Mouse (Mus musculus): ENCODE measurements around the gene Mxd1. TPM values are rescaled to one million over a fixed set of nuclear protein-coding genes. Genes with fewer than 3 reads are reported as not detected.

Mxd1 gene
- total RNA-seq, 2 experiments from 2014 or later, result 7.8 to 8.0 TPM

GRCm38 (mm10) chr6:86654270-86654916 is 14.6 kb downstream of the Mxd1 start:
- DNase-seq, result no peak
- intact Hi-C loops (cut with DNase I), result no loop called here

DNA sequence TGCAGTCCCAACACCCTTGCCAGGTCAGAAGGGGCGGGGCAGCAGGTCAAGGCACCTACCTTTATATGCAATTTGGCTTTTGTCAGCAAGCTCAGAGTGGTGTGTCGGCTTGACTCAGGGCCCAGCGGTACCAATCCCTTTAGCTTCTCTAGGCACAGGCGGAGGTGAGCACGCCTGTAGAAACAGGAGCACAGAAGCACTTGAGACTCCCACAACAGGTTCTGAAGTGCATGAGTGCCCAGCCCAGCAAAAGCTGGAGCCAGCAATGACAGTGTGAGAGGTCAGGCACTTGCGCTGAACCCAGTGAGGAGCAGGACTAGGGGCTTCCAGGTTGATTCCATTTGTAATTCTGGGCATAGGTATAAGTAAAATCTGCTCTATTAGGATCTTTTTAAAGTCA is 15.9 kb downstream of the Mxd1 start:
- DNase-seq, result no peak

DNA sequence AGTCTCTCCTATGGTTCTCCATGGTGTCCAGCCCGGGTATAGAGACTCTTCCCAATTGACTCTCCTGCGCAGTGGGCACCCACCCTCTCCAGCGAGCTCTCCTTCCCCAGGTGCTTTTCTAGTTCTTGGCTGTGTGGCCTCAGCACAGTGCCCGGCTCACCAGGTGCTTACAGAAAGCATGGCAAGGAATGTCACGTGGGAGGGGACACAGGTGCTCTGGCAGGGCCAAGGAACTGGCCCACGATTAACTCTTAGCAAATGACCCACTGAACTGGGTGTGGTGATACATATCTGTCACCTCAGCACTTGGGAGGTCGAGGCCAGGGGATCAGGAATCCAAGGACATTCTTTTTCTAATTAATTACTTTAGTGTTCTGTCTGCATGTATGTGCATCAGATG is 22.8 kb downstream of the Mxd1 start:
- intact Hi-C loops (cut with DNase I), result no loop called here
- DNase-seq, result no peak

More for the DNA sequence above, 15.9 kb downstream of the Mxd1 start:
- intact Hi-C loops (cut with DNase I), result no loop called here

DNA sequence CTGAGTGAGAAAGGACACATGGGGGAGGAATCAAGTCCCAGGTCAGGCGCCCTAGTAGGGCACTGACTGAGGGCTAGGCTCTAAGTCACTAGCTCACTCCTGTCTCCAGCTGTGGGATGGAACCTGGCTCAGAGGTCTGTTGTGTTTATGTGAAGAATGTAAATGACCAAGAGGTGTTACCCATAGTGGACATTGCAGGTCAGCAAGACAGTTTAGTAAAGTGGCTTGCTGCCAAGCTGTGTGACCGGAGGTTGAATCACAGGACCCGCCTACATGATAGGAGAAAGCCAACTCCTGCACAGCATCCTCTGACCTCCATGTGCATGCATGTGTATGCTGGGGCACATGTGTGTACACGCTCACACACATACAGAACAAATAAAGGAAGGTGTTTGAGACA is 23.4 kb downstream of the Mxd1 start:
- DNase-seq, result no peak
- intact Hi-C loops (cut with DNase I), result no loop called here

DNA sequence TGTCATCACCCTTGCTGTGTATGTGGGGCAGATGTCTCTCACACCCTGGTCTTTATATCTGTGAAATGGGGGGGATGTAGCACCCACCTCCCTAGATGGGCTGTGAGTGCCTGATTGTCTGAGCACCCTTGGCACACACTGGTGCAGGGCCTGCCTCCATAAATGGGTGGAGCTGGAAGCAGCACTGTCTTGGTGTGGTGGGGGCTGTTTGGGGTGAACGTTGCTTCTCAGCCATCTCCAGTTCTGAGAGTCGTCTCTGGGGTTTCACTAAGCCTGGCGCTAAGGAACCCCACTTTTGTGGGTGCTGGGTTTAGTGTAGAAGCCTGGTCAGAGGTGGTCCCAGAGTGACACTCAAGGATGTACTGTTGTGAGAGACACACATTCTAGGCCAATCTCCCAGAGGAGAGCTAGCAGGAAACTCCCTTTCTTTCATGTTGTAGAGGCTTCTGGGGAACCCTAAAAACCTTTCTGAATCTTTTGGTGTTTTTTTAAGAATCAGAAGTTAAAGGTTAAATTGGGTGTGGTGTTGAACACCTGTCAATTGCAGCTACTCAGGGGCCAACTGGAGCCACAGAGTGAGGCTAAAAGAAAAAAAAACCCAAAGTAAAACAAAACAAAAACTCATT is 24.1 kb downstream of the Mxd1 start:
- intact Hi-C loops (cut with DNase I), result no loop called here
- no peak for DNase-seq

DNA sequence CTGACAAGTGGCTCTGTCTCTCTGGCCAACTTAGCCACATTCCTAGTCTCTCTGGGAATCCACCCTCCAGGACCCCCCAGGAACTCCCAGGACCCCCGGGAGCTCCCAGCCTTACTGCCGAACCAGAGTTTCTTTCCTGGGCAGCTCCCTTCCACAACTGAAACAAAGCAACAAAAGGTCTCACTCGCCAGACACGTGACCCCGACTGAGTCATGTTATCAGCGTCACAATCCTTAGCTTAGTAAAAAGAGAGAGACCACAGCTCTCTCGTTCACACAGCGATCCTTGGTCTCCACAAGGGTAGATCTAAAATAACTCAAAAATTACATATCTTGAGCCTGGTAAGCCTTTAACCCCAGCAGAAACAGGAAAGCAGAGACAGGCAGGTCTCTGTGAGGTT is 27.2 kb downstream of the Mxd1 start:
- DNase-seq, result no peak
- intact Hi-C loops (cut with DNase I), result no loop called here

DNA sequence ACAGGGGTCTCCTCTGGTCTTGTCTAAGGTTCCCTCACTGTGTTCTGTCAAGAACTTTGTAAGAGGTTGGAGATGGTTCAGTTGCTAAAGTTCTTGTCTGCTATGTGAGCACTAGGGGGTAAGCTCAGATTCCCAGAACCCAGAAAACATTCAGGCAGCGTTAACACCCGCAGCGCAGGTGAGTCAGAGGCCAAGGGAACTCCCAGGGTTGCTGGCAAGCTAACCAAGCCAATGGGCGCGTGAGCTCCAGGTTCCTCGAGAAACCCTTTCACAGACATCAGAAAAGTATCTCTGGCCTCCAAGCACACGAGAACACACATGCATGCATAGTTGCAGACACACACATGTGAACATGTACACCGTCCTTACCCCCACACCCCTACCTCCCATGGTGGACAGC is 28.2 kb downstream of the Mxd1 start:
- intact Hi-C loops (cut with DNase I), result no loop called here
- no peak for DNase-seq

DNA sequence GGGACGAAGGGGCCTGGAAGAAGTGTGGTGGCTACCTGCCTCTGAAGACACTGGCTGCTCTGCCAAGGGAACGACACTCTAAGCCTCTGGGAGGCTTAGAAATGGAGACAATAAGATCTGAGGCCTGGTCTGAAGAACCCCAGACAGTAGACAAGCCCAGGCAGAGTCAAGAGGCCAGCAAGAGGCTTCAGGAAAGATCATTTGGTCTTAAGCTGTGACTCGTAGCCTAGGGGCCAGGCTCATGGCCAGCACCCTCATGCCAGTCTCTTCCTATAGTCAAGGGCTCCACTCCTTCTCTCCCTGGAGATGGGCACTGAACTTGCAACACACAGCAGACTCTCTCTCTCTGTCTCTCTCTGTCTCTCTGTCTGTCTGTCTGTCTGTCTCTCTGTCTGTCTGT is 28.8 kb downstream of the Mxd1 start:
- intact Hi-C loops (cut with DNase I), result no loop called here
- DNase-seq, result no peak

DNA sequence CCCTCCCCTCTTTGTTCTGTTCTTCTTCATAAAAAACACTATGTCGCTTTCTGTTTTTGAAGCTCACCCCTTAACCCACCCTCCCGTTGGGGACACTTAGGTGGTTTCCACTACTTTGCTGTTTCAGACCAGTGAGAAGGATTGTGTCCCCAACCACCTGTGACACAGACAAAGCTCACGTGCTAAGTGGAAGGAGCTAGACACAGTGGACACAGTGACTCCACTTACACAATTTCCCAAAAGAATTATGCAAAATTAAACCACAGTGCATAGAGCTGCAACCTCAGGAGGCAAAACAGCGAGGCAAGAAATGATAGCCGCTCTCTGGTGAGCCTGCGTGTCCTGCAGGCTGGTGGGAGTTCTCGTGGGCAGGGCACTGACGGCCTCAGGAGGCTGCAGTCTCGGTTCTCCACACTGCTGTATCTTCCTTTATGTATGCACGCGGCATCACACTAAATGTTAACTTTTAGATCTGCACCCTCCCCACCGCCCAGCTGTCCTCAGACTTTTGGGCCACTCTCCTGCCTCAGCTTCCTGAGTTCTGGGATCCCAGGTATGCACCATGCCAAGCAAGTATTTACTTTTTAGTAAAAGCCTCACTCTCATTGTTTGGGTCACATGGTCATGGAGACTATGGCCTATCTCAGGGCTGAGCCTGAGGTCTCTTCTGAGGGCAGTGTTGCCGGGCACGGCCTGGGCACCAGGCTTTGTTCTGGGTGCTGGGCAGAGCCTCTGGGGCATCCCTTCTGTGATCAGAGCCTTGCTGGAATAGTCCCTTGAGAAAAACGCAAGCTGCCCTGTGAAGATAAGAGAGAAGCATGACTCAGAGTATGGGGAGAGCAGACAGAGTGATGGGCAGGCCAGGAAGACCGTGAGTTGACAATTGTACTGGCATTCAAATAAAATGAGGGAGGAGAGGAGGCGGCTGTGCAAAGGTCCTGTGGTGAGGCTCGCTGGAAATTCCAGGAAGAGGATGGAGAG is 29.5 kb downstream of the Mxd1 start:
- no peak for DNase-seq
- intact Hi-C loops (cut with DNase I), result loop anchor here (2.0 kb wide), 1 partner anchor 95 kb away; no protein-coding TSS in a partner anchor

- intact Hi-C loops (cut with DNase I), result loop anchor here (2.0 kb wide), 1 partner anchor 94 kb away; no protein-coding TSS in a partner anchor
- no peak for DNase-seq
These were observed 30.5 kb downstream of the Mxd1 start for GRCm38 (mm10) chr6:86638434-86638833.

DNA sequence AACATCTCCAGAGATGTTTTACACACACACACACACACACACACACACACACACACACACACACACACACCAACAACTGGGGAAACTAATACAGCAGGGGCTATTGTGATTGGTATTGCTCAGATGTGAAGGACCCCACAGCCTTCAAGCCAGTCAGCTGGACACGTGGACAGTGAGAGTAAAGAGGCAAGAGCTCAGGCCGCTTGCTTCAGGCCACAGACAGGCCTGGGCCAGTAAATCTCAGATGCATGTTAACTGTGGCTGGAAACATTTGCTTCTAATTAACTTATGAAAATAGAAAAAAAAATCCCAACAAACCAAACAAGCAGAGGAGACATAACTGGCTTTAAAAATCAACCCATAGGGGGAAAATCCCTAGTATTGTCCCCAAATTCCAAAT is 31.1 kb downstream of the Mxd1 start:
- DNase-seq, result no peak
- intact Hi-C loops (cut with DNase I), result loop anchor here (2.0 kb wide), 1 partner anchor 93 kb away; no protein-coding TSS in a partner anchor

DNA sequence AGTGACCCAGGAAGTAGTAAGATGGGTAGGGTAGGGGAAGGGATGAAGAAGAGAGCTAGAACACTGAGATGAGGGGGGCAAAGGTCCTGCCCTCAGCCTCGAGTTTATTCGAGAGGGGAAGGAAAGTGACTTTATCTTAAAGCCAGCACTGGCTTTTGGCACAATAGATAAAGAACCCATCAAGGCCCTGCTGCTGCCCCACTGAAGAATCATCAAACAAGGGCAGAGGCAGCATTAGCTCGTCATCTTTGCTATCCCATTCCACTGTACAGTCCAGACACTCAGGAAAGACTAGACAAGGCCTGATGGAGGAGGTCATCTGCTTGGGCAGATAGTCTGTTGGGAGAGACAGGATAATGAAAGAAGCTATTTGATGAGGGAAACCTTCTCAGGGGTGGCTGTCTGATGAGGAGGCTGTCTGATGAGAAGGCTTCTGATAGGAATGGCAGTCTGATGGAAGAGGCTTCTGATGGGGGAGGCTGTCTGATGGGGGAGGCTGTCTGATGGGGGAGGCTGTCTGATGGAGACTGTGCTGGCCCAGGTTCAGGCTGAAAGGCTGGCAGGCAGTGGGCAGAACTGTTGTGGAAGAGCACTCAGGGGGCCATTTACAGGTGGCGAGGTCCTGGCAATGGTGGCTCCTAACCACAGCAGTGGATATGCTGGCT is 31.7 kb downstream of the Mxd1 start:
- intact Hi-C loops (cut with DNase I), result no loop called here
- no peak for DNase-seq

DNA sequence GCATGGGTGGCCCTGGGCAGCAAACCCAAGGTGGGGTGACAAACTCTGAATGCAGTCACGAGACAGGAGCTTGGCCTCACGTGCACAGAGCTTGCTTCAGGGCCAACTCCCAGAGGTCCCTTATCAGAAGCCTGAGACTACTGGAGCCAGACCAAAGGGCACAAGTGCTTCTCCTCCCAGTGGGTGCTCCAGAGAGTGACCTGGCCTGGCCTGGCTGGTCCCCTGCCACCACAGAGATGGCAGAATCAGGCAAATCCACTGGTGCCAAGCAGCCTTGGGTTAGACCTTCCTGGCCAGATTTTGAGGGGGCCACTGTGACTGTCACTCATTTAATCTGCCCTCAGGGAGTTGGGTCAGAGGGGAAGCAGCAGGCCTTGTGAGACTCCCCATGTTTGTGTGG is 32.5 kb downstream of the Mxd1 start:
- intact Hi-C loops (cut with DNase I), result no loop called here
- DNase-seq, result peak; percentile 35 to 63

DNA sequence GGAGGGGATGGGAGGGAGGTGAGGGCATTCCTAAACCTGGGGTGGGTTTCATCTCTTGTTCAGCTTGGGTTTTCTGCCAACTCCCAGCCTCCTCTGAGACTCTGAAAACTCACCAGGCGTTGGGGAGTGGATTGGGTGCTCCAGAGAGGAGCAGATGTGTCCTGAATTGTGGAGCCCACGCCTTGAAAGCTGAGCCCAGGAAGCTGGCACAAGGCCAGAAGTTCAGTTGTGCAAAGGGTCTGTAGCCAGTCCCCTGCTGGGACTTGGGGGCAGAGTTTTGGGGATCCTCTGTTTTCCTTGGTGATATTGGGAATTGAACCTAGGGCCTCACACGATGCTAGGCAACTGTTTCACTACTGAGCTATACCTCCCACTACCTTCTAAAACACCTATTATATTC is 38.8 kb downstream of the Mxd1 start:
- DNase-seq, result no peak
- intact Hi-C loops (cut with DNase I), result no loop called here

GRCm38 (mm10) chr6:86627946-86628345 is 41.0 kb downstream of the Mxd1 start, which contains the start of gene Asprv1:
TSS of gene Asprv1 (plus strand) at chr6:86628164.
- no peak for DNase-seq
- intact Hi-C loops (cut with DNase I), result no loop called here

DNA sequence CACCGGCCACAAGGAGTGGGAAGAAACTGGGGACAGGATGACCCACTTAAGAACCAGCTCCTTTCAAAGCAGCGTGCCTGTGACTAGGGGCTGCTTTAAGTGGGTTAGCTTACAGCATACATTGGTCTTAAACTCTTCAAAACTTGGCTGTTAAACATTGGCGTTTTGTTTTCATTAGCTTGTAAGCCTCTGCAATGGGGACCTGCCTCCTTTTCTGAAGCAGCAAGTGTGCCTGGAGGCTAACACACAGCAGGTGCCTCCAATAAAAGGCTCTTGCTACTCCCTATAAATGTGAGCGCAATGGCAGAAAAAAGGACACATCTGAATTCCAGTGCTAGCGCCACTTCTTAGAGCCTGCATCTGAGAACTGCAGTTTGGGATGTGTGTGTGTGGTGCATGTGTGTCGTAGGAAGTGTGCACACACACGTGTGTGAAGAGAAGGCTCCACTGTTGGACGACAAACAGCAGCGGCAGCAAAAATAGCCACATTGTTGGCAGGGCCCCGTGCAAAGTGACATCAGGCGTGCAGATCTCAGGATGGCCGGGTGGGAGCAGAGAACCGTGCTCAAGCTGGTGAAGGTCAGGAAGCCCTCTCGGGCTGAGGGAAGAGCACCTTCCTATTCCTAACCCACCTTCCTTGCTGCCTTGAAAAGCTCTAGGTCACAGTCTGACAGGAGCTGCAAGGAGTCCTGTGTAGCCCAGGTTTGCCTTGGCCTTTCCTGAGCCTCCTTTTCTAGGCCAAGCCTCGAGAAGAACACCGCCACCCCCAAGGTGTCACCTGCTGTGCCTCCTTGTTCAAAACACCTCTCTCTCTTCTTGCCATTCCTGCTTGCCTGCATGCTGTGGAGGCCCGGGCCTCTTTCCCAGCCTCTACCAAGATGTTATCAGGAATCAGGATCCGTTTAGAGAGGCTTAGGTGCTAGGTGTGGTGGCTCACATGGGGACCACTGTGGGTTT is 44.6 kb downstream of the Mxd1 start:
- intact Hi-C loops (cut with DNase I), result no loop called here
- DNase-seq, result peak in 1 of 2 experiments; percentile 13

GRCm38 (mm10) chr6:86623201-86623600 is 45.8 kb downstream of the Mxd1 start:
- DNase-seq, result no peak
- intact Hi-C loops (cut with DNase I), result no loop called here

- no peak for DNase-seq
- intact Hi-C loops (cut with DNase I), result no loop called here
These were observed 53.7 kb downstream of the Mxd1 start for GRCm38 (mm10) chr6:86615301-86615700.

DNA sequence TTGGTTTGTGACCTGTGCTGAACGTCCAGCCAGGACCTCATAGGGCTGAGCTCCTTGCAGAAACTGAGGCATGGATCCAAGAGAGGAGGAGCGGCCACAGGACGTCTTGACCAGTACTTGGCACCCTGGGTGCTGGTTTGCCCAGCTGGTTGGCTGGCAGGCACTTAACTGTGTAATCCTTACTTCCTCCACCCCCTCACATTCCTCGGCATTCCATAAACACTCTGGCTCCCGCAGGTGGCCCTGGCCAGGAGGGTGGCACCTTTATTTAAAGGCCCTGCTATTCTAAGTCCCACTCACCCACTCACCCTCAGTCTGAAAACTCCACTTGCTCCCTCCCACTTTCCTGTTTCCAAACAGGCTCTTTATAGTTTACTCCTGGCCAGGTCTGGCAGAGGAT is 58.2 kb downstream of the Mxd1 start:
- DNase-seq, result no peak
- intact Hi-C loops (cut with DNase I), result no loop called here
